Mouse (Mus musculus): ENCODE results near the gene Sult1b1. TPM values are rescaled to one million over a fixed set of nuclear protein-coding genes. Genes with fewer than 3 reads are reported as not detected.
"Not testable (repeated sequence)": the region's sequence is repeated elsewhere in the genome, so short reads cannot be mapped to it uniquely, and the experiment has no call there.

Sult1b1 gene
- polyA plus RNA-seq, 1 experiment from 2014 or later, result 0.26 TPM

GRCm38 (mm10) chr5:87486706-87487105 is 51.3 kb downstream of the Sult1b1 start, which contains the start of gene Gm43638:
Gm43638 (minus strand) TSS chr5:87486806.
- not testable (repeated sequence) for H3K27me3 ChIP-seq (ENCODE audit: control insufficient read depth, insufficient read depth, low read length); H3K9ac ChIP-seq (ENCODE audit: low read length); H3K36me3 ChIP-seq (ENCODE audit: control insufficient read depth, insufficient read depth); H3K4me1 ChIP-seq (ENCODE audit: control insufficient read depth, insufficient read depth, low read length); H3K9me3 ChIP-seq (replicated peaks; ENCODE audit: control insufficient read depth, low read length); ATAC-seq (replicated peaks; ENCODE audit: extremely low read depth, insufficient read depth, low FRiP score); H3K27ac ChIP-seq (ENCODE audit: low read length); H3K4me3 ChIP-seq (ENCODE audit: low read length); H3K4me2 ChIP-seq (ENCODE audit: low read depth, low read length)
- 67% methylated on average over 1 of the region's 1 CpGs for WGBS

- ATAC-seq (replicated peaks; ENCODE audit: extremely low read depth, insufficient read depth, low FRiP score), result no peak
- 65% methylated on average over 5 of the region's 5 CpGs for WGBS
- H3K27me3 ChIP-seq (ENCODE audit: control insufficient read depth, insufficient read depth, low read length), result no peaks in the 10 kb centered on the region
Measured at GRCm38 (mm10) chr5:87482160-87482559, 55.8 kb downstream of the Sult1b1 start, which contains the start of gene Ugt2a2. Ugt2a2 (minus strand) TSS chr5:87482260.

More at GRCm38 (mm10) chr5:87482160-87482559, 55.8 kb downstream of the Sult1b1 start, which contains the start of gene Ugt2a2:
- Histone ChIP-seq H3K4me3 (ENCODE audit: low read length) (no peak within 1 kb of the TSS), H3K9ac (ENCODE audit: low read length) (no peak within 1 kb of the TSS), H3K4me1 (ENCODE audit: control insufficient read depth, insufficient read depth, low read length) (no peaks in the 10 kb centered on the region), H3K4me2 (ENCODE audit: low read depth, low read length) (no peak within 1 kb of the TSS), H3K36me3 (ENCODE audit: control insufficient read depth, insufficient read depth) (no peaks in the 10 kb centered on the region), H3K27ac (ENCODE audit: low read length) (no peak within 1 kb of the TSS), H3K9me3 (replicated peaks; ENCODE audit: control insufficient read depth, low read length) (no peaks in the 10 kb centered on the region)

Other genes starting within 250 kb of the Sult1b1 start
- not detected in 2 replicates for gene Ugt2a3, start 201.0 kb downstream of the Sult1b1 start, polyA plus RNA-seq (2015; fragmentation: Nextera tagmentation; extraction: Ambion mirVana)
- not detected in 2 replicates for gene Ugt2b38, start 114.0 kb downstream of the Sult1b1 start, polyA plus RNA-seq (2015; fragmentation: Nextera tagmentation; extraction: Ambion mirVana)
- gene Ugt2a2, start 55.9 kb downstream of the Sult1b1 start, polyA plus RNA-seq (2015; fragmentation: Nextera tagmentation; extraction: Ambion mirVana), result not detected in 2 replicates
- gene Gm43638, start 51.4 kb downstream of the Sult1b1 start, polyA plus RNA-seq (2015; fragmentation: Nextera tagmentation; extraction: Ambion mirVana), result not detected in 2 replicates
- not detected in 2 replicates for gene Ugt2a1, start 47.3 kb downstream of the Sult1b1 start, polyA plus RNA-seq (2015; fragmentation: Nextera tagmentation; extraction: Ambion mirVana)
- 0.25 TPM in 1 of 2 replicates, not detected in the other for gene Sult1d1, start 30.8 kb upstream of the Sult1b1 start, polyA plus RNA-seq (2015; fragmentation: Nextera tagmentation; extraction: Ambion mirVana)
- gene Sult1e1, start 53.4 kb upstream of the Sult1b1 start, polyA plus RNA-seq (2015; fragmentation: Nextera tagmentation; extraction: Ambion mirVana), result not detected in 2 replicates
- gene Csn1s1, start 128.0 kb upstream of the Sult1b1 start, polyA plus RNA-seq (2015; fragmentation: Nextera tagmentation; extraction: Ambion mirVana), result not detected in 2 replicates
- 0.11 and 0.75 TPM in 2 replicates for gene Csn2, start 161.4 kb upstream of the Sult1b1 start, polyA plus RNA-seq (2015; fragmentation: Nextera tagmentation; extraction: Ambion mirVana)
- gene Csn1s2a, start 236.4 kb upstream of the Sult1b1 start, polyA plus RNA-seq (2015; fragmentation: Nextera tagmentation; extraction: Ambion mirVana), result not detected in 2 replicates

Measured in heart, embryonic 16.5 days (tissue).